Mouse (Mus musculus) liver, embryonic 14.5 days (tissue): Measurements from ENCODE around the gene Tnr.
A peak's percentile ranks its signal among the peaks of the same experiment; 100 is the strongest.

Experiments used
- CTCF ChIP-seq: IDR thresholded peaks from 2 replicates; pipeline ENCODE4 v1.5.1; 2016; ENCODE audit warnings: antibody characterized with exemption, low read depth, control low read depth
- EP300 ChIP-seq: IDR thresholded peaks from 2 replicates; pipeline ENCODE4 v1.6.1; 2016; ENCODE audit warnings: antibody characterized with exemption, low read depth

DNA sequence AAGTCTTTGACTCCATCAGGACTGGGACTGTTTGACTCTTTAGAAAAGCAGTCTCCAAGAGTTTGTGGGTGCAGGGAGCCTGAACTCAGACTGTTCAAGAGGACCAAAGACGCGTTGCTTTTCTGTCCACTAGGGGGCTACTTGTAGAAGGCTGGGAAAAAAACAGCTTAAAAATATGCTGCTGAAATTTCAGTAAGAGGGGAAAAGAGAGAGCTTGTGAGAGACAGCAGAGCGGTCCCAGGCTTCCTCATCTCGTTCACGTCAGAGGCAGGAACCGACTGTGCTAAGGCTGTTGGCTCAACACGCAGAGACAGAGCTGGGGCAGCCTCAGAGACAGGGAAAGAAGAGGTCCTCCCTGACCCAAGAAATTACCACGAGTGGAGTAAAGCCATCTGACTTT, at the start of gene Tnr:
- TF ChIP-seq CTCF (peak; percentile 29; the same call in 1 of the 2 replicates), EP300 (no peak)
